Mouse (Mus musculus): ENCODE measurements around the gene Olfr391-ps.

Gene Olfr391-ps

GRCm38 (mm10) chr11:73802952-73803351, at the start of gene Olfr391-ps:
Gene Olfr391-ps (minus strand): TSS chr11:73803052.
- DNase-seq (ENCODE audit: low spot score in 2 of 2): no peak

- DNase-seq (ENCODE audit: low spot score in 2 of 2): no peak
These were observed 48.5 kb upstream of the Olfr391-ps start, which contains the start of gene Olfr393 for GRCm38 (mm10) chr11:73851354-73851753. Gene Olfr393 (minus strand): TSS chr11:73851454.

DNA sequence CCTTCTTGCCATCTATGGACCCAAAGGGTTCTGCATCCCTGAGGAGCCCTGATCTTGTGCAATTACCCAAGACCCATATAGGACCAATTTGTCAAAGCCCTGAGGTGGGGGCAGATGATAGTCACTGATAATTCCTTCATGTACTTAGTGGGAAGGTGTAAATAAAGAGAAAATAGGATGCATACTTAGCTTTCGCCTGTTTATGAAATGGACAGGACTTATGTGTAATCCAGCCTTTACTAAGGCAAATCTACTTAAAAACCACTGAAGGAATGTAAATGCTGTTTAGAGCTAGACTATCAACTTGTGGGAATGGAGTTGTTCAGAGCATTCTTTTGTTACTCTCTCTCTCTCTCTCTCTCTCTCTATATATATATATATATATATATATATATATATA, 14.1 kb upstream of the Olfr391-ps start, which contains the start of gene Olfr392:
Gene Olfr392 (minus strand): TSS at position 101 of the 400 bp plus-strand sequence.
- no peak for DNase-seq (ENCODE audit: low spot score in 2 of 2)

DNA sequence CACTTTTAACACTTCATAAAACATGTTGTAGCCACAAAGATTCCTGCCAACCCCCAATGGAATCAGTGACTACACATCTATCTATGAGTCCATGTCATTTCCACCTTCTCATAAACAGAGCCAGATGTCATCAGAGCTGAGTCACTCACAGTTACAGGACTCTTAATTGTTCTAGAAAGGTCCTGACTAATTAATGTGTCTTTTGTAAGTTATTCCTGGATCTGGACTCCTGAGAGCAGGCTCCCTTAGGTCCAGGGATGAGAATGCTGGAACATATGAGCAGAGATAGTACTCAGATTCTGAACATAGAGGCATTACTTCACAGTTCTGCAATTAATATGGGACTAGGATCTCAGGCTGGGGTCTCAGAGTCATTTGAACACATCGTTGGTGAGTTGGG, 20.2 kb downstream of the Olfr391-ps start, which contains the start of gene Olfr390:
Gene Olfr390 (plus strand): TSS at position 301 of the 400 bp plus-strand sequence.
- DNase-seq (ENCODE audit: low spot score in 2 of 2): no peak

DNA sequence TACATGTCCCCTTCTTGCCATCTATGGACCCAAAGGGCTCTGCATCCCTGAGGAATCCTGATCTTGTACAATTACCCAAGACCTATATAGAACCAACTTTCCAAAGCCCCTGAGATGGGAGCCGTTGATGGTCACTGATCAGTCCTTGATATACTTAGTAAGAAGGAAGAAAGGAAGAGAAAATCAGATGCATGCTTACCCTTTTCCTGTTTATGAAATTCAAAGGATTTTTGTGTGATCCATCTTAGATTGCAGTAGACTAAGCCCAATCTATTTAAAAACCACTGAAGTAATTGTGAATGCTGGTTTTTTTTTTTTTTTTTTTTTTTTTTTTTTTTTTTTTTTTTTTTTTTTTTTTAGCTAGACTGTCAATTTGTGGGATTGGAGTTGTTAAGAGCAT, 22.2 kb downstream of the Olfr391-ps start, which contains the start of gene Olfr389:
Gene Olfr389 (minus strand): TSS at position 101 of the 400 bp plus-strand sequence.
- no peak for DNase-seq (ENCODE audit: low spot score in 2 of 2)

DNA sequence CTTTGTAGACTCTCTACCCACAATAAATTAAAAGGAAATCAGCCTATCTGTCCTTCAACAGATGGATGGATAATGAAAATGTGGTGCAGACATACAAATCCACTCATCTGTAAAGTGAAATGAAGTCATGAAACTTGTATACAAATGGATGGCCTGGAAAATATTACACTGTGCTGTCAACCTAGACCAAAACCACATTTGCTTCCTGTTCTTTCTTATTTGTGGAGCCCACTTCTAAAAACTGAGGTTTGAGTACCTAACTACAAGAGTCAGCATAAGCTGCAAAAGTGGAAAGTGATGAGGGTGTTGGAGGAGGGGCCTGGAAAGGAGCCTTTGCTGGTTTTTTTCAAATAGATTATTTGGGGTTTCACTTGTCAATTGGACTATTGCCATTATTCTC, 43.7 kb downstream of the Olfr391-ps start:
- DNase-seq (ENCODE audit: low spot score in 2 of 2): no peak

Data from urinary bladder, postnatal 36 days (tissue).